8 mouse cellular contexts compared by ENCODE assay signal in genomic region chr14:79769618-79770017, GRCm38 (mm10). TPM values are rescaled to one million over a fixed set of nuclear protein-coding genes. Genes with fewer than 3 reads are reported as not detected.
DNase-seq lines count a peak whose midpoint lies in the region; ATAC-seq and TF ChIP-seq lines count a peak whose summit lies in the region.

No protein-coding gene starts in this region.

- peak; percentile 94 for TF ChIP-seq CTCF in embryonic fibroblast, embryonic 13.5 days (IDR thresholded peaks at IDR 0.05; ENCODE audit: borderline replicate concordance, insufficient read depth, low read length)

- no peak overlapping the region for H3K9ac ChIP-seq in heart, embryonic 12.5 days
- H3K9ac ChIP-seq in kidney, embryonic 14.5 days (ENCODE audit: low read depth, low read length), result no peak overlapping the region
- no peak overlapping the region for H3K9ac ChIP-seq in liver, embryonic 11.5 days (ENCODE audit: low read depth, low read length)

- peak overlapping the region; percentile 92 for H3K4me2 ChIP-seq in heart, embryonic 12.5 days
- H3K4me2 ChIP-seq in kidney, embryonic 14.5 days (replicated peaks; ENCODE audit: low read depth, low read length), result peak overlapping the region; percentile 57
- H3K4me2 ChIP-seq in liver, embryonic 11.5 days, result peak overlapping the region; percentile 57

- peak; percentile 48 to 60 for DNase-seq in left cerebral cortex, adult 18-20 months (ENCODE audit: low spot score in 2 of 2)
- no peak for DNase-seq in left cerebral cortex, adult 11 months (ENCODE audit: low spot score)
- peak; percentile 76 for DNase-seq in liver, embryonic 11.5 days (ENCODE audit: low spot score)
- peak; percentile 88 for DNase-seq in neural tube, embryonic 10.5 days (ENCODE audit: extremely low spot score, low spot score)
- DNase-seq in testis, postnatal 10 days (ENCODE audit: low spot score), result peak; percentile 94

- no peak overlapping the region for H3K4me3 ChIP-seq in embryonic fibroblast, embryonic 13.5 days (ENCODE audit: insufficient read depth, low read length)
- H3K4me3 ChIP-seq in heart, embryonic 12.5 days, result peak overlapping the region; percentile 50
- peak overlapping the region; percentile 38 for H3K4me3 ChIP-seq in kidney, embryonic 14.5 days (ENCODE audit: low read length)
- H3K4me3 ChIP-seq in liver, embryonic 11.5 days (ENCODE audit: low read depth, low read length), result peak overlapping the region; percentile 26

- ATAC-seq in heart, embryonic 12.5 days (ENCODE audit: insufficient number of reproducible peaks, low FRiP score), result peak; percentile 42
- peak; percentile 58 for ATAC-seq in kidney, embryonic 14.5 days (ENCODE audit: low FRiP score, low TSS enrichment)
- peak; percentile 57 for ATAC-seq in liver, embryonic 11.5 days (replicated peaks; ENCODE audit: low FRiP score)

- WGBS in heart, embryonic 12.5 days, result 2% methylated on average over 46 of the region's 46 CpGs
- under 1% methylated on average over 46 of the region's 46 CpGs for WGBS in kidney, embryonic 14.5 days
- WGBS in liver, embryonic 11.5 days, result 1% methylated on average over 46 of the region's 46 CpGs

- no peaks in the 10 kb centered on the region for H3K36me3 ChIP-seq in heart, embryonic 12.5 days
- no peaks in the 10 kb centered on the region for H3K36me3 ChIP-seq in kidney, embryonic 14.5 days (ENCODE audit: control insufficient read depth, insufficient read depth, low read length)
- no peaks in the 10 kb centered on the region for H3K36me3 ChIP-seq in liver, embryonic 11.5 days (ENCODE audit: control insufficient read depth, insufficient read depth, low read length)

- TF ChIP-seq POLR2A in embryonic fibroblast, embryonic 13.5 days (IDR thresholded peaks at IDR 0.05; ENCODE audit: low read depth, low read length), result no peak

- 0 out of 2 replicates have a peak, but pooled peaks cover 3% of the 10 kb centered on the region for H3K9me3 ChIP-seq in heart, embryonic 12.5 days (replicated peaks)
- no peaks in the 10 kb centered on the region for H3K9me3 ChIP-seq in kidney, embryonic 14.5 days (ENCODE audit: control insufficient read depth, low read length)
- H3K9me3 ChIP-seq in liver, embryonic 11.5 days (ENCODE audit: control insufficient read depth, low read length), result no peaks in the 10 kb centered on the region

- H3K27ac ChIP-seq in embryonic fibroblast, embryonic 13.5 days (ENCODE audit: insufficient read depth, low read length), result no peak overlapping the region
- H3K27ac ChIP-seq in heart, embryonic 12.5 days (ENCODE audit: poor library complexity, severe bottlenecking), result no peak overlapping the region
- H3K27ac ChIP-seq in kidney, embryonic 14.5 days (ENCODE audit: low read depth, low read length), result no peak overlapping the region
- no peak overlapping the region for H3K27ac ChIP-seq in liver, embryonic 11.5 days (ENCODE audit: low read depth, low read length)

- peaks cover 89% of the 10 kb centered on the region for H3K27me3 ChIP-seq in heart, embryonic 12.5 days (replicated peaks)
- H3K27me3 ChIP-seq in kidney, embryonic 14.5 days (ENCODE audit: control insufficient read depth, insufficient read depth, low read length), result peaks cover 78% of the 10 kb centered on the region
- H3K27me3 ChIP-seq in liver, embryonic 11.5 days (replicated peaks; ENCODE audit: control insufficient read depth, insufficient read depth, low read length), result peaks cover 79% of the 10 kb centered on the region

- no peaks in the 10 kb centered on the region; the same call in 1 of the 2 replicates for H3K4me1 ChIP-seq in embryonic fibroblast, embryonic 13.5 days (ENCODE audit: control insufficient read depth, insufficient read depth, low read length)
- H3K4me1 ChIP-seq in heart, embryonic 12.5 days (replicated peaks), result peaks cover 38% of the 10 kb centered on the region
- H3K4me1 ChIP-seq in kidney, embryonic 14.5 days (ENCODE audit: control insufficient read depth, insufficient read depth, low read length), result peaks cover 13% of the 10 kb centered on the region; the same call in 1 of the 2 replicates
- 0 out of 2 replicates have a peak, but pooled peaks cover 2% of the 10 kb centered on the region for H3K4me1 ChIP-seq in liver, embryonic 11.5 days (replicated peaks; ENCODE audit: control insufficient read depth, insufficient read depth, low read length)

RNA-seq across cellular contexts. Expression of gene Pcdh8, which starts 1.5 kb away (rescaled TPM):
- total RNA-seq in left cerebral cortex, adult 18-20 months (2021), result 10 to 100 TPM; 47.9 to 63.1 TPM
- 0.19 TPM in 1 of 2 replicates, not detected in the other for polyA plus RNA-seq in embryonic fibroblast, embryonic 13.5 days (2011; ENCODE audit: insufficient read length, low read depth, missing spikeins)
- polyA plus RNA-seq in heart, embryonic 12.5 days (2016; fragmentation: Nextera tagmentation; extraction: Ambion mirVana), result 0.21 and 0.42 TPM in 2 replicates
- polyA plus RNA-seq in kidney, embryonic 14.5 days (2014; fragmentation: Nextera tagmentation; extraction: Ambion mirVana), result 2.0 and 2.5 TPM in 2 replicates
- 0.12 and 0.21 TPM in 2 replicates for polyA plus RNA-seq in liver, embryonic 11.5 days (2014; fragmentation: Nextera tagmentation; extraction: Ambion mirVana)
